Mouse (Mus musculus): Measurements from ENCODE around the gene Vmn2r103. TPM values are rescaled to one million over a fixed set of nuclear protein-coding genes. Genes with fewer than 3 reads are reported as not detected.

The Vmn2r103 gene
- not detected in 2 replicates for polyA plus RNA-seq (2012; rRNA removed)

DNA sequence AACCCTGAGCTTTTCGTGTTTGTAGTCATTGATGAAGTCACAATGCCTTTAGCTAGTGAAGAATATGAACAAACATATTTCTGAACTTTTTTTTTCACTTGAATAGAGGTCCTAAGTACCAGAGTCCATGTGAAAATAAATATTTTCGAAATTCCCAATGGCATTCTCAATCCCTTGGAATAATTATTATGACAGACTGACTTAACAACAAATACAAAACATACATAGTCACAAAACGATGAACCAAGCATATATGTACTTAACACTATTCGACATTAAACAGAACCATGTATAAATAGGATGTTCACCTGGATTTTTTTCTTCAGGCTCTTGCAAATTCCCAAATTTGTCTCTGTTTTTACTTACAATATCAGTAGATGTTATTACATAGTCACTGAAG is at the start of gene Vmn2r103:
Gene Vmn2r103, plus strand, starts transcription at position 301 of the 400 bp plus-strand sequence.
- DNase-seq, result no peak
- 49% methylated on average over 4 of the region's 4 CpGs for WGBS
- Histone ChIP-seq H3K4me1 (ENCODE audit: control insufficient read depth, insufficient read depth, low read length) (no peaks in the 10 kb centered on the region), H3K4me3 (replicated peaks; ENCODE audit: extremely low read depth, low read depth, low read length) (no peak within 1 kb of the TSS)
- TF ChIP-seq CTCF (IDR thresholded peaks at IDR 0.05; ENCODE audit: insufficient read depth, low read length) (no peak), POLR2A (IDR thresholded peaks at IDR 0.05; ENCODE audit: borderline replicate concordance, extremely low read depth, low read depth, low read length) (no peak)

DNA sequence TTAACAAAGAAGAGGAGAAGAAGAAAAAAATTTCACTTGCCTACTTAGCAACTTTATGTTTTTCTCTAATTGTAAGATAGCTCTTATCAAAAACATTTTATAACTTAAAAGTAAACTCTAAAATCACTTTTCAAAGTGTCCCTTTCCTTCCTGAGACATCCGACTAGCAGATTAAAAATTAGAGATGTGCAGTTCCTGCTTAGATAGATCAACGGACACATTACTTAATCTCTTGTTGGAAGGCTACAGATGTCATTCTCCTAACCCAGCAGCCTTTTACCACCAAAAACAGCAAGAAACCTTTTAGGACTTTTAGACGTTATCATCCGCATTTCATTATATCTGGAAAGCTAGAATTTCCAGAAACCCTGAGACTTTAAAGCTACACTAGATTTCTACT is 5.8 kb downstream of the Vmn2r103 start:
- TF ChIP-seq CTCF (IDR thresholded peaks at IDR 0.05; ENCODE audit: insufficient read depth, low read length), result no peak
- TF ChIP-seq POLR2A (IDR thresholded peaks at IDR 0.05; ENCODE audit: borderline replicate concordance, extremely low read depth, low read depth, low read length), result no peak
- WGBS, result 84% methylated on average over 4 of the region's 4 CpGs
- H3K4me3 ChIP-seq (replicated peaks; ENCODE audit: extremely low read depth, low read depth, low read length), result no peak overlapping the region
- DNase-seq, result no peak
- H3K4me1 ChIP-seq (ENCODE audit: control insufficient read depth, insufficient read depth, low read length), result no peaks in the 10 kb centered on the region

GRCm38 (mm10) chr17:19789248-19789647 is 16.1 kb downstream of the Vmn2r103 start:
- no peaks in the 10 kb centered on the region for H3K4me1 ChIP-seq (ENCODE audit: control insufficient read depth, insufficient read depth, low read length)
- TF ChIP-seq CTCF (IDR thresholded peaks at IDR 0.05; ENCODE audit: insufficient read depth, low read length) (no peak), POLR2A (IDR thresholded peaks at IDR 0.05; ENCODE audit: borderline replicate concordance, extremely low read depth, low read depth, low read length) (no peak)
- WGBS, result 75% methylated on average over 1 of the region's 1 CpGs
- no peak for DNase-seq
- no peak overlapping the region for H3K4me3 ChIP-seq (replicated peaks; ENCODE audit: extremely low read depth, low read depth, low read length)

Other genes with a start within 250 kb of the Vmn2r103 start
- gene Vmn2r101, start 196.1 kb upstream of the Vmn2r103 start, polyA plus RNA-seq (2012; rRNA removed), result not detected in 2 replicates
- not detected in 2 replicates for gene Vmn2r102, start 113.0 kb upstream of the Vmn2r103 start, polyA plus RNA-seq (2012; rRNA removed)